Mouse (Mus musculus) heart, embryonic 15.5 days (tissue): ENCODE measurements around the gene Rb1. TPM values are rescaled to one million over a fixed set of nuclear protein-coding genes. Genes with fewer than 3 reads are reported as not detected.

Source experiments
- ATAC-seq: fragments of 200-750 bp; cut with Nextera tagmentation; replicated peaks from 2 replicates; pipeline ENCODE4 v1.8.0; 2017; ENCODE audit warnings: low read depth, moderate TSS enrichment; ENCODE audit not compliant: insufficient number of reproducible peaks, insufficient read depth, low FRiP score
- H3K27ac ChIP-seq: fragments of 300-500 bp; sonication (generic); 2 replicates; pipeline ENCODE4 v1.5.1; 2015; ENCODE audit warnings: mild to moderate bottlenecking, inconsistent platforms
- H3K27me3 ChIP-seq: fragments of 300-500 bp; sonication (generic); 2 replicates; pipeline ENCODE4 v1.6.1; 2015; ENCODE audit warnings: inconsistent platforms
- H3K36me3 ChIP-seq: fragments of 300-500 bp; sonication (generic); 2 replicates; pipeline ENCODE4 v1.6.1; 2015; ENCODE audit warnings: mild to moderate bottlenecking, inconsistent platforms
- H3K4me1 ChIP-seq: fragments of 300-500 bp; sonication (generic); replicated peaks from 2 replicates; pipeline ENCODE4 v1.6.1; 2015; ENCODE audit warnings: inconsistent platforms
- H3K4me2 ChIP-seq: fragments of 300-500 bp; sonication (generic); 2 replicates; pipeline ENCODE4 v1.6.1; 2015; ENCODE audit warnings: inconsistent platforms, mild to moderate bottlenecking, moderate library complexity
- H3K4me3 ChIP-seq: fragments of 300-500 bp; sonication (generic); 2 replicates; pipeline ENCODE4 v1.5.1; 2015; ENCODE audit warnings: mild to moderate bottlenecking, inconsistent platforms
- H3K9ac ChIP-seq: fragments of 300-500 bp; sonication (generic); 2 replicates; pipeline ENCODE4 v1.6.1; 2015; ENCODE audit warnings: mild to moderate bottlenecking, inconsistent platforms
- H3K9me3 ChIP-seq: fragments of 300-500 bp; sonication (generic); replicated peaks from 2 replicates; pipeline ENCODE4 v1.6.1; 2016; ENCODE audit warnings: inconsistent platforms
- WGBS: fragments of 180-500 bp; shearing (Covaris S2); methylation state at CpG from one replicate; pipeline ENCODE4 v1.1.7; 2015; ENCODE audit warnings: mixed read lengths; 5-methylcytosine and 5-hydroxymethylcytosine counted together
- polyA plus RNA-seq: library from polyadenylated mRNA; unstranded; fragments of >200 nt; fragmentation: Nextera tagmentation; extraction: Ambion mirVana; gene quantifications from 2 replicates; pipeline ENCODE4 v1.2.1, GENCODE M21; 2015

Rb1 gene
- polyA plus RNA-seq, 1 experiment from 2014 or later, result 9.9 TPM

- H3K27me3 ChIP-seq, result no peaks in the 10 kb centered on the region
- no peaks in the 10 kb centered on the region for H3K9me3 ChIP-seq
- ATAC-seq, result 0 out of 2 replicates have a peak, but pooled peaks have one; percentile 12
- no peak overlapping the region for H3K4me3 ChIP-seq
- H3K27ac ChIP-seq, result peak overlapping the region; percentile 70
- 15% methylated on average over 2 of the region's 2 CpGs for WGBS
- H3K4me1 ChIP-seq, result peaks cover 15% of the 10 kb centered on the region
- H3K36me3 ChIP-seq, result no peaks in the 10 kb centered on the region; the same call in 1 of the 2 replicates
- no peak overlapping the region for H3K9ac ChIP-seq
- no peak overlapping the region for H3K4me2 ChIP-seq
Measured at GRCm38 (mm10) chr14:73234468-73235031, 91.1 kb downstream of the Rb1 start.

DNA sequence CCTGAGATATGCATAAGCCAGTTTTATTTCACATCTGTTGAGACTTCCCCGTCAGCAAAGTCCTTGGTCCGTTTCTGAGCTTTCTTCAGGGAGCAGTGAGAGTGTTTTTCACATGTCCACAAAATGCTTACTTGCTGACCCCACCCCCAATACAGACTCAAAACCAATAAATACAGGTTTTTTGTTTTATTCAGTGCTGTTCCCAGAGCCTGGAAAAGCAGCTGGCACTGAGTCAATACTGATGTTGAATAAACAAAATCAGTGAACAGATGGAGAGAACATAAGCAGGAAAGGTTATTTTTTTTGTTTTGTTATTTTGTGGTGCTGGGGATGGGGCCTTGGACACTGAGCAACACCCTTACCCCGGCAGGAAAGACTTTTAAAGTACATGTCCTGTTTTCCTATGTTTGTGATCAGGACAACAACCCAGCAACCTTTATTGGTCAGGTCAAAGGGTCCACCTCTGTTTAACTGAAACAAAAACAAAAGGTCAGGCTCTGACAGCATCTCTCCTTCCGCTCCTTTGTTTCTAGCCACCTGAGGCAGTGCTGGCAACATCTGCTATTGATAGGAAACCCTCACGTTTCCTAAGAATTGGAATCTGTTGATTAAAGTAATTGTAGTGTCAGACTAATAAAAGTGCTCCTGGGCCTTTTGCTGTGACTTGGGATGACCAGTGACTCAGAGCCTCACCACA lies 94.2 kb downstream of the Rb1 start:
- 58% methylated on average over 5 of the region's 5 CpGs for WGBS
- ATAC-seq, result no peak
- peaks cover 25% of the 10 kb centered on the region for H3K4me1 ChIP-seq
- H3K36me3 ChIP-seq, result no peaks in the 10 kb centered on the region; the same call in 1 of the 2 replicates
- no peaks in the 10 kb centered on the region for H3K9me3 ChIP-seq
- 0 out of 2 replicates have a peak overlapping the region, but pooled peaks have one; percentile 20 for H3K27ac ChIP-seq
- no peak overlapping the region for H3K4me2 ChIP-seq
- no peak overlapping the region for H3K4me3 ChIP-seq
- H3K9ac ChIP-seq, result no peak overlapping the region
- H3K27me3 ChIP-seq, result no peaks in the 10 kb centered on the region

DNA sequence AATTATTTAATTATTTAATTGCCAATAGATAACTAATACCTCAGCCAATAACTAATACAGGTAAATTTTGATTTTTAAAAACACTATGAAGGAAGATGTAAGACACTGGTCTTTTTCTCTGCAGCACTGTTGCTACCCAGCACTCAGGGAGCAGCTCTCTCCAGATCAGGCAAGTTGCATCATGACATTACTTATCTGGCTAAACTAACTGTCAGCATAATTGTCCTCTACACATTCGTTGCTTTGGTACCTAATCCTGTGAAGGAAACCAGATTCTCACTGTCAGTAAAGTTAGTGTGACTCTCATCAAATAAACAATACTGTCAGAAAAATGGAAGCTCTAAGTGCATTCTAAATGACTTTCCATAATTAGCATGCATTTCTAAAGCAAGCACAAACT lies 98.8 kb downstream of the Rb1 start:
- Histone ChIP-seq H3K9ac (no peak overlapping the region), H3K9me3 (no peaks in the 10 kb centered on the region), H3K27me3 (no peaks in the 10 kb centered on the region), H3K4me2 (no peak overlapping the region), H3K27ac (peak overlapping the region; percentile 32), H3K4me1 (peaks cover 13% of the 10 kb centered on the region), H3K36me3 (no peaks in the 10 kb centered on the region; the same call in 1 of the 2 replicates), H3K4me3 (no peak overlapping the region)
- 0% methylated on average over 1 of the region's 1 CpGs for WGBS
- ATAC-seq, result no peak

DNA sequence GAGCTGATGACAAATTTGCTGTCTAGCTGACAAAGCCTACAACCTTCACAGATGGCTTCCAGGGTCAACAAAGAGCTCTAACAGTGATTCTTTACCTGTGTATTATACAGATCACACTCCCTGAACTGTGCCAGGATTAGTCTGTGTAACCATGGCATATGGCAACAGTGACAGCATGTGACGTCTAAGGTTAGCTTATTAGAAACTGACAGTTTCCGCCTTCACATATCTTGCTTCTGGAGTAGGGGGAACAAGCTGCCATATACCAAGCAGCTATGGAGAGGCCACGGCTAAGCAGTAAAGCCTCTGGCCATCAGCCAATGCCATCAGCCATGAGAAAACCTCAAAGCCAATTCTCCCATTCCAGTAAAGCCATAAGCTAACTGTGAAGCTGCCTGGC lies 99.3 kb downstream of the Rb1 start:
- peaks cover 13% of the 10 kb centered on the region for H3K4me1 ChIP-seq
- H3K4me3 ChIP-seq, result no peak overlapping the region
- WGBS, result 50% methylated on average over 3 of the region's 3 CpGs
- H3K27me3 ChIP-seq, result no peaks in the 10 kb centered on the region
- H3K4me2 ChIP-seq, result no peak overlapping the region
- no peak overlapping the region; the same call in 1 of the 2 replicates for H3K27ac ChIP-seq
- no peaks in the 10 kb centered on the region for H3K9me3 ChIP-seq
- no peaks in the 10 kb centered on the region; the same call in 1 of the 2 replicates for H3K36me3 ChIP-seq
- ATAC-seq, result no peak
- no peak overlapping the region for H3K9ac ChIP-seq

- H3K4me2 ChIP-seq, result no peak overlapping the region
- H3K27ac ChIP-seq, result no peak overlapping the region
- no peaks in the 10 kb centered on the region for H3K36me3 ChIP-seq
- no peaks in the 10 kb centered on the region for H3K27me3 ChIP-seq
- no peaks in the 10 kb centered on the region for H3K9me3 ChIP-seq
- H3K9ac ChIP-seq, result no peak overlapping the region
- no peak for ATAC-seq
- H3K4me1 ChIP-seq, result peaks cover 11% of the 10 kb centered on the region
- H3K4me3 ChIP-seq, result no peak overlapping the region
- WGBS, result 84% methylated on average over 9 of the region's 9 CpGs
Measured at GRCm38 (mm10) chr14:73222316-73222970, 103.2 kb downstream of the Rb1 start.

- Histone ChIP-seq H3K27me3 (no peaks in the 10 kb centered on the region), H3K4me2 (no peak overlapping the region), H3K27ac (no peak overlapping the region), H3K36me3 (0 out of 2 replicates have a peak, but pooled peaks cover 4% of the 10 kb centered on the region), H3K4me1 (no peaks in the 10 kb centered on the region), H3K4me3 (no peak overlapping the region), H3K9ac (no peak overlapping the region), H3K9me3 (no peaks in the 10 kb centered on the region)
- WGBS, result 88% methylated on average over 1 of the region's 1 CpGs
- no peak for ATAC-seq
Measured at GRCm38 (mm10) chr14:73217062-73217461, 108.6 kb downstream of the Rb1 start.

- Histone ChIP-seq H3K27me3 (no peaks in the 10 kb centered on the region), H3K4me1 (no peaks in the 10 kb centered on the region; the same call in 1 of the 2 replicates), H3K36me3 (0 out of 2 replicates have a peak, but pooled peaks cover 4% of the 10 kb centered on the region), H3K27ac (0 out of 2 replicates have a peak overlapping the region, but pooled peaks have one; percentile 15), H3K4me3 (no peak overlapping the region), H3K9ac (no peak overlapping the region), H3K9me3 (no peaks in the 10 kb centered on the region), H3K4me2 (no peak overlapping the region)
- ATAC-seq, result no peak
- WGBS, result 62% methylated on average over 5 of the region's 5 CpGs
Measured at GRCm38 (mm10) chr14:73211477-73211876, 114.1 kb downstream of the Rb1 start.

GRCm38 (mm10) chr14:73210196-73210595 lies 115.4 kb downstream of the Rb1 start:
- Histone ChIP-seq H3K4me1 (no peaks in the 10 kb centered on the region; the same call in 1 of the 2 replicates), H3K4me2 (no peak overlapping the region), H3K27me3 (no peaks in the 10 kb centered on the region), H3K9ac (no peak overlapping the region), H3K27ac (no peak overlapping the region), H3K4me3 (no peak overlapping the region), H3K9me3 (no peaks in the 10 kb centered on the region), H3K36me3 (0 out of 2 replicates have a peak, but pooled peaks cover 3% of the 10 kb centered on the region)
- 95% methylated on average over 8 of the region's 8 CpGs for WGBS
- ATAC-seq, result no peak

- Histone ChIP-seq H3K4me2 (no peak overlapping the region), H3K27ac (no peak overlapping the region), H3K4me3 (no peak overlapping the region), H3K9ac (no peak overlapping the region), H3K4me1 (peaks cover 7% of the 10 kb centered on the region), H3K36me3 (no peaks in the 10 kb centered on the region), H3K27me3 (no peaks in the 10 kb centered on the region), H3K9me3 (no peaks in the 10 kb centered on the region)
- no peak for ATAC-seq
Measured at GRCm38 (mm10) chr14:73209262-73209661, 116.4 kb downstream of the Rb1 start.

GRCm38 (mm10) chr14:73204016-73204415 lies 121.6 kb downstream of the Rb1 start:
- Histone ChIP-seq H3K4me1 (peaks cover 10% of the 10 kb centered on the region), H3K4me2 (no peak overlapping the region), H3K36me3 (no peaks in the 10 kb centered on the region), H3K27ac (no peak overlapping the region), H3K9ac (no peak overlapping the region), H3K27me3 (no peaks in the 10 kb centered on the region), H3K4me3 (no peak overlapping the region), H3K9me3 (no peaks in the 10 kb centered on the region)
- ATAC-seq, result no peak
- 48% methylated on average over 3 of the region's 3 CpGs for WGBS

DNA sequence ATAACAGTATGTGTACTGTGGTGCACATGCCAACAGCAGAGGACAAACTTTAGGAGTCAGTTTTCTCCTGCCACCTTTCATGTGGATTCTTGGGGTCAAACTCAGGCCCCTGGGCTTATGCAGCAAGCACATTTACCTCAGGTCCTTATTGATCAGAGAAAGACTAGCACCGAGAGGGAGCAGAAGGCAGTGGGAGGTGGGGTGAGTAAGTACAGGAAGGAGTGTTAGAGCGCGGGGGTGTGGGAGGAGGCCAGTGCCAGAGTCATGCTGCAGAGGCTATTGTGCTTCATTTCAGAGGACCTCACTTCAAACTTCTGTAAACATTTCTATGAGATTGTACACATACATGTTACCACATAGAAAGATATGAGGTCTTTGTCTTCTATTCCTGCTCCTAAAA lies 124.2 kb downstream of the Rb1 start:
- Histone ChIP-seq H3K4me1 (peaks cover 10% of the 10 kb centered on the region), H3K9me3 (no peaks in the 10 kb centered on the region), H3K27ac (no peak overlapping the region), H3K4me2 (no peak overlapping the region), H3K36me3 (peaks cover 5% of the 10 kb centered on the region; the same call in 1 of the 2 replicates), H3K27me3 (no peaks in the 10 kb centered on the region), H3K9ac (no peak overlapping the region), H3K4me3 (no peak overlapping the region)
- no peak for ATAC-seq
- WGBS, result 44% methylated on average over 3 of the region's 3 CpGs
